Mouse (Mus musculus): ENCODE measurements at regions not wholly inside any gene's neighbourhood (a gene's known extent, or its start where the extent isn't known, plus 50 kb on each side); places are given as distances from the start of the nearest gene placed in this dataset.
"Not testable (repeated sequence)": the region's sequence is repeated elsewhere in the genome, so short reads cannot be mapped to it uniquely, and the experiment has no call there.

- H3K4me1 ChIP-seq (ENCODE audit: control insufficient read depth, insufficient read depth, low read length), result no peaks in the 10 kb centered on the region
- peak; percentile 32 for DNase-seq
- peak; percentile 33 for TF ChIP-seq CTCF (conservative IDR thresholded peaks at IDR 0.05; ENCODE audit: insufficient read depth, insufficient read length, low read depth, low read length)
- TF ChIP-seq POLR2A (IDR thresholded peaks at IDR 0.05; ENCODE audit: low read depth, low read length), result no peak
- no peaks in the 10 kb centered on the region for H3K27me3 ChIP-seq (replicated peaks; ENCODE audit: control insufficient read depth, insufficient read depth, low read length)
- H3K36me3 ChIP-seq (ENCODE audit: control insufficient read depth, insufficient read depth, low read length), result no peaks in the 10 kb centered on the region
- H3K4me3 ChIP-seq (ENCODE audit: insufficient read depth, low read depth, low read length), result no peak overlapping the region
- no peak overlapping the region for H3K27ac ChIP-seq (ENCODE audit: insufficient read depth, low read depth, low read length)
These were observed 159.3 kb downstream of the Stard3nl start for GRCm38 (mm10) chr13:19236340-19236739.

GRCm38 (mm10) chr13:19234700-19235374 is 160.8 kb downstream of the Stard3nl start:
- 63% methylated on average over 5 of the region's 5 CpGs for WGBS
- H3K36me3 ChIP-seq (ENCODE audit: control insufficient read depth, insufficient read depth, low read length), result no peaks in the 10 kb centered on the region
- H3K4me1 ChIP-seq (ENCODE audit: control insufficient read depth, insufficient read depth, low read length), result no peaks in the 10 kb centered on the region
- TF ChIP-seq CTCF (conservative IDR thresholded peaks at IDR 0.05; ENCODE audit: insufficient read depth, insufficient read length, low read depth, low read length) (no peak), POLR2A (IDR thresholded peaks at IDR 0.05; ENCODE audit: low read depth, low read length) (no peak)
- DNase-seq, result no peak
- no peaks in the 10 kb centered on the region for H3K27me3 ChIP-seq (replicated peaks; ENCODE audit: control insufficient read depth, insufficient read depth, low read length)
- no peak overlapping the region for H3K27ac ChIP-seq (ENCODE audit: insufficient read depth, low read depth, low read length)
- H3K4me3 ChIP-seq (ENCODE audit: insufficient read depth, low read depth, low read length), result no peak overlapping the region

GRCm38 (mm10) chr13:19220004-19220403 is 175.6 kb downstream of the Stard3nl start:
- not testable (repeated sequence) for H3K4me1 ChIP-seq (ENCODE audit: control insufficient read depth, insufficient read depth, low read length); H3K4me3 ChIP-seq (ENCODE audit: insufficient read depth, low read depth, low read length); H3K36me3 ChIP-seq (ENCODE audit: control insufficient read depth, insufficient read depth, low read length); H3K27ac ChIP-seq (ENCODE audit: insufficient read depth, low read depth, low read length); DNase-seq; H3K27me3 ChIP-seq (replicated peaks; ENCODE audit: control insufficient read depth, insufficient read depth, low read length)
- WGBS, result 62% methylated on average over 1 of the region's 1 CpGs

- H3K4me1 ChIP-seq (ENCODE audit: control insufficient read depth, insufficient read depth, low read length); H3K36me3 ChIP-seq (ENCODE audit: control insufficient read depth, insufficient read depth, low read length); H3K27ac ChIP-seq (ENCODE audit: insufficient read depth, low read depth, low read length); H3K27me3 ChIP-seq (replicated peaks; ENCODE audit: control insufficient read depth, insufficient read depth, low read length); H3K4me3 ChIP-seq (ENCODE audit: insufficient read depth, low read depth, low read length); DNase-seq: not testable (repeated sequence)
- 72% methylated on average over 3 of the region's 3 CpGs for WGBS
These were observed 176.1 kb downstream of the Stard3nl start for GRCm38 (mm10) chr13:19219383-19219991.

- Histone ChIP-seq H3K4me1 (ENCODE audit: control insufficient read depth, insufficient read depth, low read length) (no peaks in the 10 kb centered on the region), H3K27ac (ENCODE audit: insufficient read depth, low read depth, low read length) (no peak overlapping the region), H3K36me3 (ENCODE audit: control insufficient read depth, insufficient read depth, low read length) (no peaks in the 10 kb centered on the region), H3K27me3 (replicated peaks; ENCODE audit: control insufficient read depth, insufficient read depth, low read length) (no peaks in the 10 kb centered on the region), H3K4me3 (ENCODE audit: insufficient read depth, low read depth, low read length) (no peak overlapping the region)
- 89% methylated on average over 1 of the region's 1 CpGs for WGBS
- no peak for DNase-seq
- TF ChIP-seq CTCF (conservative IDR thresholded peaks at IDR 0.05; ENCODE audit: insufficient read depth, insufficient read length, low read depth, low read length), result no peak
- no peak for TF ChIP-seq POLR2A (IDR thresholded peaks at IDR 0.05; ENCODE audit: low read depth, low read length)
These were observed 190.9 kb downstream of the Stard3nl start for GRCm38 (mm10) chr13:19204669-19205068.

- H3K27me3 ChIP-seq (replicated peaks; ENCODE audit: control insufficient read depth, insufficient read depth, low read length); H3K4me3 ChIP-seq (ENCODE audit: insufficient read depth, low read depth, low read length); H3K36me3 ChIP-seq (ENCODE audit: control insufficient read depth, insufficient read depth, low read length); H3K27ac ChIP-seq (ENCODE audit: insufficient read depth, low read depth, low read length); DNase-seq; H3K4me1 ChIP-seq (ENCODE audit: control insufficient read depth, insufficient read depth, low read length): not testable (repeated sequence)
- 85% methylated on average over 7 of the region's 7 CpGs for WGBS
These were observed 193.3 kb downstream of the Stard3nl start for GRCm38 (mm10) chr13:19202320-19202719.
